Mouse (Mus musculus): Measurements from ENCODE around the gene Wrap73.
A peak's percentile ranks its signal among the peaks of the same experiment; 100 is the strongest.

DNA sequence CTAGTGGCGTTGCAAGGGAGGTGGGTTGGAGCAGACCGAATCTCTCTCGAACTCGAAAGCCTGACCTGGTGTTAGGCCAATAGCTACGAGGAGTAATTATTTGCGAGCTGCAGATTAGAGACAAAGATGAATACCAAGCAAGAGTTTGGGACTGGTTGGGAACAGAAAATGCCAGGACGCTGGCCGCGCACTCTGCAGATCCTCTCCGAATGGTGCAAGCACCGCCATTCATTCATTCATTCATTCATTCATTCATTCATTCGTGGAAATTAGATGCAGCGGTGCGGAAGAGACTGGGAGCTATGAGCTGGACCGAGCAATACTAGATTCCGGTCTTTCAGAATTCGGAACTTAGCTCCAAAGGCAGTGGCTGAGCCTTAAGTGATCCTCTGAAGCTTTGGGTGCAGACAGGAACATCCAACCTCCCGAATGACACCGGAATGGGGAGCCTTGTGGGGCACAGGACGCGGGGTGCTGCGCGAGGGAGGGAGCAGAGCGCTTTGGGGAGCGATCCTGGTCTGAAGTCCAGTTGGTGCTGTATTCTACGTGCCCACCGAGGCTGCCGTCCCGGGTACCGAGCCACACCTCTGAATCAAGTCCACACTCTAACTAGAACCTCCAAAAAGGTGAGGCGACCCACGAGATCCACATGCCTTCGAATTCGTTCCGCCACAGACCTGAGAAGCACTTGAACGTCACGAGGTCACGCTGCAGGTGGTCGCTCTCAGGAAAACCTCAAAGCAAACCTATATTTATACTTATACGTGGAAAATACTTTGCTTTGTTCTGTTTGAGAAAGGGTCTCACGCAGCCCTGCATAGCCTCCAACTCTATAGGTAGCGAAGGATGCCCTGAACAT lies 934 bp upstream of the Wrap73 start:
- TF ChIP-seq MEF2A (IDR thresholded peaks at IDR 0.05; ENCODE audit: borderline replicate concordance, low read depth, low read length): no peak
- TF ChIP-seq CTCF (conservative IDR thresholded peaks at IDR 0.05 in 1 of 2, IDR thresholded peaks at IDR 0.05 in 1 of 2; ENCODE audit: low read depth in 2 of 2, low read length in 2 of 2): no peak
- TF ChIP-seq ZKSCAN1 (IDR thresholded peaks at IDR 0.05; ENCODE audit: borderline replicate concordance, low read depth, low read length): no peak
- no peak for TF ChIP-seq MAFK (IDR thresholded peaks at IDR 0.05; ENCODE audit: insufficient replicate concordance, low read length)
- TF ChIP-seq EP300 (IDR thresholded peaks at IDR 0.05; ENCODE audit: low read length): no peak
- TF ChIP-seq JUND (conservative IDR thresholded peaks at IDR 0.05; ENCODE audit: low read depth, low read length): no peak
- TF ChIP-seq TBP (conservative IDR thresholded peaks at IDR 0.05; ENCODE audit: low read depth, low read length): no peak
- TF ChIP-seq MYC (IDR thresholded peaks at IDR 0.05; ENCODE audit: low read depth, low read length): peak; percentile 58; the same call in 1 of the 2 replicates
- TF ChIP-seq RCOR1 (conservative IDR thresholded peaks at IDR 0.05; ENCODE audit: low read depth, low read length): no peak
- TF ChIP-seq E2F4 (IDR thresholded peaks at IDR 0.05; ENCODE audit: insufficient replicate concordance, low read depth, low read length): no peak
- TF ChIP-seq KAT2A (IDR thresholded peaks at IDR 0.05; ENCODE audit: insufficient replicate concordance, low read length): no peak
- peak; percentile 76 for TF ChIP-seq MAX (IDR thresholded peaks at IDR 0.05; ENCODE audit: low read length)
